Mouse (Mus musculus) ES-E14 (cell line): ENCODE data around the gene 1110008P14Rik. TPM values are rescaled to one million over a fixed set of nuclear protein-coding genes. Genes with fewer than 3 reads are reported as not detected.

Experiments used
- DNase-seq: peaks from one replicate; pipeline ENCODE4 v3.0.0-alpha.2; 2013; ENCODE audit warnings: low read depth, low spot score
- H3K27ac ChIP-seq: 2 replicates; pipeline ENCODE4 v1.5.1; 2012; ENCODE audit warnings: low read depth, mild to moderate bottlenecking, low read length, moderate library complexity, mixed read lengths; ENCODE audit not compliant: poor library complexity, insufficient read depth, severe bottlenecking
- H3K36me3 ChIP-seq: 2 replicates; pipeline ENCODE4 v1.6.1; 2012; ENCODE audit warnings: mild to moderate bottlenecking, low read length, moderate library complexity, mixed read lengths; ENCODE audit not compliant: control insufficient read depth, poor library complexity, insufficient read depth, severe bottlenecking
- H3K4me1 ChIP-seq, 2 experiments: fragments of 150-350 bp in 1 of 2; sonication (generic) in 1 of 2; 2 replicates each; pipeline ENCODE4 v1.6.1; 2012; ENCODE audit warnings: low read length in 2 of 2, mild to moderate bottlenecking in 1 of 2, mixed read lengths in 1 of 2; ENCODE audit not compliant: control insufficient read depth in 2 of 2, insufficient read depth in 2 of 2, poor library complexity in 1 of 2
- H3K4me3 ChIP-seq, 2 experiments: fragments of 150-350 bp in 1 of 2; sonication (generic) in 1 of 2; 2 replicates each; pipeline ENCODE4 v1.5.1; 2012; ENCODE audit warnings: low read length in 2 of 2, low read depth in 1 of 2, mild to moderate bottlenecking in 1 of 2, mixed read lengths in 1 of 2; ENCODE audit not compliant: insufficient read depth in 1 of 2, poor library complexity in 1 of 2, severe bottlenecking in 1 of 2
- H3K9ac ChIP-seq: 2 replicates; pipeline ENCODE4 v1.6.1; 2012; ENCODE audit warnings: low read depth, mild to moderate bottlenecking, low read length, mixed read lengths; ENCODE audit not compliant: poor library complexity, insufficient read depth, severe bottlenecking
- H3K9me3 ChIP-seq: fragments of 150-350 bp; sonication (generic); 2 replicates; pipeline ENCODE4 v1.6.1; 2012; ENCODE audit warnings: low read depth, mild to moderate bottlenecking, low read length; ENCODE audit not compliant: control insufficient read depth, insufficient read depth
- CHD2 ChIP-seq: IDR thresholded peaks from 2 replicates; pipeline ENCODE4 v1.6.1; 2014; ENCODE audit warnings: mild to moderate bottlenecking, low read depth, low read length, inconsistent platforms
- HCFC1 ChIP-seq: IDR thresholded peaks from 2 replicates; pipeline ENCODE4 v1.6.1; 2012; ENCODE audit warnings: low read length, inconsistent platforms, borderline replicate concordance; ENCODE audit not compliant: insufficient read depth
- MAFK ChIP-seq: IDR thresholded peaks from 2 replicates; pipeline ENCODE4 v1.6.1; 2014; ENCODE audit warnings: mild to moderate bottlenecking, low read depth, low read length, inconsistent platforms; ENCODE audit not compliant: insufficient read depth
- ZC3H11A ChIP-seq: IDR thresholded peaks from 2 replicates; pipeline ENCODE4 v1.6.1; 2012; ENCODE audit warnings: low read depth, mild to moderate bottlenecking, inconsistent platforms, low read length, borderline replicate concordance
- ZNF384 ChIP-seq: IDR thresholded peaks from 2 replicates; pipeline ENCODE4 v1.6.1; 2012; ENCODE audit warnings: low read depth, low read length, inconsistent platforms
- in situ Hi-C, 2 experiments: fragments of 600-800 bp; cut with MboI; formaldehyde crosslinking; loops; one replicate each; pipeline ENCODE4 v1.15.1; 2025; ENCODE audit warnings: low sequenced_read_pairs in 2 of 2, inconsistent platforms in 1 of 2; ENCODE audit not compliant: unreplicated experiment in 2 of 2
- total RNA-seq: library from RNA; depleted of rRNA; stranded (reverse); fragments of 300-350 nt; gene quantifications from 2 replicates; pipeline ENCODE4 v1.2.3, GENCODE M21; 2012; rRNA removed

The 1110008P14Rik gene
- total RNA-seq, 1 experiment: 31.3 TPM

GRCm38 (mm10) chr2:32335888-32336287 lies 45.9 kb downstream of the 1110008P14Rik start:
- no peak overlapping the region for H3K9ac ChIP-seq
- H3K9me3 ChIP-seq: no peaks in the 10 kb centered on the region
- DNase-seq: no peak
- H3K27ac ChIP-seq: no peak overlapping the region
- H3K4me1 ChIP-seq: peaks cover 0 to 3% of the 10 kb centered on the region in 2 experiments; a peak in 1 of 4 replicates
- TF ChIP-seq HCFC1: no peak
- TF ChIP-seq ZC3H11A: no peak
- no peak for TF ChIP-seq MAFK
- in situ Hi-C loops: no loop called here
- no peak overlapping the region for H3K4me3 ChIP-seq
- H3K36me3 ChIP-seq: no peaks in the 10 kb centered on the region

GRCm38 (mm10) chr2:32332159-32332558 lies 49.6 kb downstream of the 1110008P14Rik start:
- Histone ChIP-seq H3K9me3 (no peaks in the 10 kb centered on the region), H3K36me3 (no peaks in the 10 kb centered on the region), H3K27ac (no peak overlapping the region), H3K4me3 (no peak overlapping the region), H3K4me1 (no peaks in the 10 kb centered on the region), H3K9ac (no peak overlapping the region)
- no peak for TF ChIP-seq ZNF384
- no peak for TF ChIP-seq MAFK
- TF ChIP-seq CHD2: no peak
- TF ChIP-seq HCFC1: no peak
- TF ChIP-seq ZC3H11A: no peak
- no peak for DNase-seq
- in situ Hi-C loops: no loop called here

GRCm38 (mm10) chr2:32329531-32329930 lies 52.2 kb downstream of the 1110008P14Rik start:
- no peaks in the 10 kb centered on the region for H3K9me3 ChIP-seq
- H3K9ac ChIP-seq: no peak overlapping the region
- H3K4me3 ChIP-seq: no peak overlapping the region
- no peak for DNase-seq
- no peaks in the 10 kb centered on the region for H3K36me3 ChIP-seq
- no peak for TF ChIP-seq ZC3H11A
- TF ChIP-seq HCFC1: no peak
- TF ChIP-seq ZNF384: 0 out of 2 replicates have a peak, but pooled peaks have one; percentile 33
- no peak for TF ChIP-seq CHD2
- no peak for TF ChIP-seq MAFK
- in situ Hi-C loops: no loop called here
- H3K27ac ChIP-seq: no peak overlapping the region
- no peaks in the 10 kb centered on the region for H3K4me1 ChIP-seq

GRCm38 (mm10) chr2:32328911-32329460 lies 52.8 kb downstream of the 1110008P14Rik start:
- DNase-seq: no peak
- in situ Hi-C loops: no loop called here
- Histone ChIP-seq H3K27ac (no peak overlapping the region), H3K9me3 (no peaks in the 10 kb centered on the region), H3K36me3 (no peaks in the 10 kb centered on the region), H3K9ac (no peak overlapping the region), H3K4me1 (no peaks in the 10 kb centered on the region), H3K4me3 (no peak overlapping the region)
- no peak for TF ChIP-seq CHD2
- TF ChIP-seq ZC3H11A: no peak

GRCm38 (mm10) chr2:32327200-32327599 lies 54.5 kb downstream of the 1110008P14Rik start:
- Histone ChIP-seq H3K36me3 (no peaks in the 10 kb centered on the region), H3K4me1 (no peaks in the 10 kb centered on the region), H3K9me3 (no peaks in the 10 kb centered on the region), H3K27ac (no peak overlapping the region), H3K9ac (no peak overlapping the region), H3K4me3 (no peak overlapping the region)
- in situ Hi-C loops: no loop called here
- DNase-seq: no peak
- TF ChIP-seq CHD2: no peak
- no peak for TF ChIP-seq ZC3H11A
- TF ChIP-seq ZNF384: no peak
- no peak for TF ChIP-seq MAFK
- no peak for TF ChIP-seq HCFC1

Other genes with a start within 250 kb of the 1110008P14Rik start
- gene Prrc2b, start 230.9 kb downstream of the 1110008P14Rik start, total RNA-seq: 75.1 and 88.5 TPM in 2 replicates
- gene Pomt1, start 145.3 kb downstream of the 1110008P14Rik start, total RNA-seq: 36.5 and 63.7 TPM in 2 replicates
- gene Uck1, start 121.8 kb downstream of the 1110008P14Rik start, total RNA-seq: 52.1 and 56.8 TPM in 2 replicates
- gene Golga2, start 94.6 kb downstream of the 1110008P14Rik start, total RNA-seq: 42.2 and 49.9 TPM in 2 replicates
- 172 and 280 TPM in 2 replicates for gene Swi5, start 93.9 kb downstream of the 1110008P14Rik start, total RNA-seq
- 13.6 and 18.7 TPM in 2 replicates for gene Ciz1, start 29.6 kb downstream of the 1110008P14Rik start, total RNA-seq
- gene Dnm1, start 28.6 kb downstream of the 1110008P14Rik start, total RNA-seq: 1.5 and 2.5 TPM in 2 replicates
- gene Lcn2, start 6.3 kb upstream of the 1110008P14Rik start, total RNA-seq: not detected in 2 replicates
- gene Ptges2, start 14.0 kb upstream of the 1110008P14Rik start, total RNA-seq: 24.9 and 30.7 TPM in 2 replicates
- gene Naif1, start 68.5 kb upstream of the 1110008P14Rik start, total RNA-seq: 2.1 and 2.5 TPM in 2 replicates
- gene Slc25a25, start 69.5 kb upstream of the 1110008P14Rik start, total RNA-seq: 22.1 and 23.4 TPM in 2 replicates
- gene Fam102a, start 153.4 kb upstream of the 1110008P14Rik start, total RNA-seq: 11.6 TPM in 2 replicates
- gene Dpm2, start 188.9 kb upstream of the 1110008P14Rik start, total RNA-seq: 38.0 and 44.1 TPM in 2 replicates
- gene Pip5kl1, start 192.9 kb upstream of the 1110008P14Rik start, total RNA-seq: 3.5 and 5.0 TPM in 2 replicates
- gene 9430097D07Rik, start 193.7 kb upstream of the 1110008P14Rik start, total RNA-seq: 0.37 and 0.71 TPM in 2 replicates
- 9.4 and 14.8 TPM in 2 replicates for gene St6galnac4, start 205.2 kb upstream of the 1110008P14Rik start, total RNA-seq
- gene St6galnac6, start 217.8 kb upstream of the 1110008P14Rik start, total RNA-seq: 18.0 and 27.2 TPM in 2 replicates
- gene Ak1, start 239.8 kb upstream of the 1110008P14Rik start, total RNA-seq: 77.4 and 90.8 TPM in 2 replicates